Mouse (Mus musculus): Measurements from ENCODE around the gene Soga1.

Soga1 gene

GRCm38 (mm10) chr2:157078793-157079700 lies at the start of gene Soga1:
TSS of gene Soga1 (minus strand) at chr2:157079254.
- DNase-seq (ENCODE audit: low spot score in 2 of 2) = peak; percentile 90

- DNase-seq (ENCODE audit: low spot score in 2 of 2) = peak in 1 of 2 experiments; percentile 49
Observed at GRCm38 (mm10) chr2:157128072-157128471, 49.0 kb upstream of the Soga1 start.

- DNase-seq (ENCODE audit: low spot score in 2 of 2) = no peak
Observed at GRCm38 (mm10) chr2:157127370-157127769, 48.3 kb upstream of the Soga1 start.

GRCm38 (mm10) chr2:157125246-157125645 lies 46.2 kb upstream of the Soga1 start:
- DNase-seq (ENCODE audit: low spot score in 2 of 2) = no peak

DNA sequence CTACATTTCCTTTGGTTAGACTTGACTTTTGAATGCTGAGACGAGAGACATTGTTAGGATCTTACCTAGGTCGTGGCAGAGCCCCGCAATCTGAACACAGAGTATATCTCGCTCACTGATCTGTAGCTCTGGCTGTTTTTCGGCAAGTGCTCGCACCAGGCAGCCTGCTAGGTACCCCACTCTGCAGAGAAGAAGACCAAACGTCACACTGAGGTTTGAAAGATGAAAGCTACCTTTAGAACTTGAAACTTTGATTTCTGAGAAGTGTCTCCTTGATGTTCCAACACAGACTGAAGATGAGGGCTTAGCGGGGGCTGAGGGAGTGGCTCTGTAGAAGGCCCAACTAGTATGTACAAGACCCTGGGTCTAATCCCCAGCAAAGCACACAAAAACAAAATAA lies 42.7 kb upstream of the Soga1 start:
- no peak for DNase-seq (ENCODE audit: low spot score in 2 of 2)

DNA sequence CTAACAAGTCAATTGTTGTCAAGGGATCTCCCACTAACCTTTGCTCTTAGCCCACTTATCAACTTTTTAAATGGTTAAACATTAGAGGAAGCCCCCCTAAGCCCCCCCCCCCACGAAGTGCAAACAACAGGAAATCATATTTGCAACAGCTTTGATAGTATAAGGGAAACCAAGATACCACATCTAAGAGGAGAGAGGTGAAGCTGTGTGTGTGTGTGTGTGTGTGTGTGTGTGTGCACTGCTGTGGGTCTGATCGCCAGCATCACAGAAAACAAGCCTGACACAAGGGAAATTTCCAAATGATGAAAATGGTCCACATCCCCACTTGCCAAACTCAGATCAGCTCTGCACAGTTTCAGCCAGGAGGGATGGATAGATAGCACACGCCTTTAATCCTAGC lies 40.0 kb upstream of the Soga1 start:
- DNase-seq (ENCODE audit: low spot score in 2 of 2) = no peak

DNA sequence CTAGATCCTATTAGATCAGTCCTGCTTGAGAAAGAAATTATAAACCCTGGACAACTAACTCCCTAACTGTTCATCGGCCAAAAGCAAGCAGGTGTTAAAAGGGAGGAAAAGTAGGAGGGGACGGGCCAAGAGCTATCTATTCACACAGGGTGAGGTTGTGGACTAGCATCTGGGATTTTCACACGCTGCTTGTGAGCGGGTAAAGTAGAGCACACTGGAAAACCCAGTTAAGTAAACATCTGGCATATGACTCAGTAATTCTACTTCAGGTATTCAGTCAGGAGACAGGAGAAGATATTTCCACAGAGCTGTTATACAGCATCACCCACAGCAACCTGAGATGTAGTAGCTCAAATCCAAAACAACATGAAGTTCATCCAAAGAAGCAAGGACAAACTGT lies 39.5 kb upstream of the Soga1 start:
- DNase-seq (ENCODE audit: low spot score in 2 of 2) = no peak

- DNase-seq (ENCODE audit: low spot score in 2 of 2) = no peak
Observed at GRCm38 (mm10) chr2:157116964-157117363, 37.9 kb upstream of the Soga1 start.

GRCm38 (mm10) chr2:157108236-157108635 lies 29.2 kb upstream of the Soga1 start:
- DNase-seq (ENCODE audit: low spot score in 2 of 2) = no peak

GRCm38 (mm10) chr2:157104454-157104853 lies 25.4 kb upstream of the Soga1 start:
- no peak for DNase-seq (ENCODE audit: low spot score in 2 of 2)

DNA sequence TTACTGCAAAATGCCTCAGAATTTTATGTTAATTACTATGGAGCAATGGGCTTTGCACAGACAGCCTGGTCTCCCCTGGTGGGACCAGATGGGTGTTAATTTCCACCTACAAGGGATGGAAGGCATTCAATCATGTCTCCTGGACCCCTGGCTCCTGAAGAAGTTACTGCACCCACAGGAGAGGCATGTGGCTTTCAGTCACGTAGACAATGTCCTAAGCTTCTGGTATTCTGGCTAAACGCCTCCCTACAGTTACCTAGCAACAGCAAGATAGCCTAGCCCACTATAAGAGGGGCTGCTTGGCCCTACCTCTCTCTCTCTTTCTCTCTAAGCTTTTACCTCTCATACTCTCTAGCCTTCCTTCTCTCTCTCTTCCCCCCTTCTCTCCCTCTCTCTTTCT lies 23.2 kb upstream of the Soga1 start:
- DNase-seq (ENCODE audit: low spot score in 2 of 2) = no peak

GRCm38 (mm10) chr2:157101650-157102049 lies 22.6 kb upstream of the Soga1 start:
- DNase-seq (ENCODE audit: low spot score in 2 of 2) = peak in 1 of 2 experiments; percentile 47

DNA sequence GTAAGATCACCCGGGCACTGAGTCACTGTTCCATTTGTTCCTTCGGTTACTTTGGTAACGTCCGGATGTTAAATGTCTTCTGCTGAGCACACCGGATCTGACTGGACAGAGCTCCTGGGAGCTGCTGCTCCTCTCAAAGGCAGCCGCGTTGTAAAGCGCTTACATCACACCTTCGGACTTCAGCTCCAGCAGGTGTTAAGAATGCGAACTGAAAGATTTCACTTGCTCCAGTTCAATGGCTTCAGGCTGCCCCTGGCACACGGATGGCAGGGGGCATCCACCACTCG lies 21.2 kb upstream of the Soga1 start:
- no peak for DNase-seq (ENCODE audit: low spot score in 2 of 2)

- no peak for DNase-seq (ENCODE audit: low spot score in 2 of 2)
Observed at GRCm38 (mm10) chr2:157099532-157100318, 20.7 kb upstream of the Soga1 start.

GRCm38 (mm10) chr2:157095005-157095755 lies 16.1 kb upstream of the Soga1 start:
- peak; percentile 72 to 85 for DNase-seq (ENCODE audit: low spot score in 2 of 2)

- DNase-seq (ENCODE audit: low spot score in 2 of 2) = peak; percentile 81 to 83
Observed at GRCm38 (mm10) chr2:157092024-157092423, 13.0 kb upstream of the Soga1 start.

GRCm38 (mm10) chr2:157087536-157088317 lies 8.7 kb upstream of the Soga1 start:
- peak; percentile 66 to 81 for DNase-seq (ENCODE audit: low spot score in 2 of 2)

DNA sequence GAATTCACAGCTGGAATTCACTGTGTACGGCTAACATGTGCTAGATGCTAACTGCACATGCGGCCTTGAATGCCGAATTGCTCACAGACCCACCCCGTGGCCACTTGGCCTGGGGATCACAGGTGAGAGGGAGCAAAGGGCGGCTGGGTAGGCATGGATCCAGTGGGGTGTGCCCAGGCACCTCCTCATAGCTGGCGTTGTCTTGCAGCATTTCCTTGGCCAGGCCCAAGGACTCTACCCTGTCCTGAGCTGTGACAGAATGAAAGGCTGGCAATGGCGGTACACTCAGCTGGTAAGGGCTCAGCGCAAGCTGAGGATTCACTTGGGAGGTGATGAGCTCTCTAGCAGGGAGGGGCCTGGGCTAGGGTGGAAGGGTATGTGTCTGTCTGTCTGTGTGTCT lies 7.7 kb upstream of the Soga1 start, which contains the start of gene Tldc2:
TSS of gene Tldc2 (plus strand) at position 260 of the 400 bp plus-strand sequence.
- DNase-seq (ENCODE audit: low spot score in 2 of 2) = peak in 1 of 2 experiments; percentile 18

DNA sequence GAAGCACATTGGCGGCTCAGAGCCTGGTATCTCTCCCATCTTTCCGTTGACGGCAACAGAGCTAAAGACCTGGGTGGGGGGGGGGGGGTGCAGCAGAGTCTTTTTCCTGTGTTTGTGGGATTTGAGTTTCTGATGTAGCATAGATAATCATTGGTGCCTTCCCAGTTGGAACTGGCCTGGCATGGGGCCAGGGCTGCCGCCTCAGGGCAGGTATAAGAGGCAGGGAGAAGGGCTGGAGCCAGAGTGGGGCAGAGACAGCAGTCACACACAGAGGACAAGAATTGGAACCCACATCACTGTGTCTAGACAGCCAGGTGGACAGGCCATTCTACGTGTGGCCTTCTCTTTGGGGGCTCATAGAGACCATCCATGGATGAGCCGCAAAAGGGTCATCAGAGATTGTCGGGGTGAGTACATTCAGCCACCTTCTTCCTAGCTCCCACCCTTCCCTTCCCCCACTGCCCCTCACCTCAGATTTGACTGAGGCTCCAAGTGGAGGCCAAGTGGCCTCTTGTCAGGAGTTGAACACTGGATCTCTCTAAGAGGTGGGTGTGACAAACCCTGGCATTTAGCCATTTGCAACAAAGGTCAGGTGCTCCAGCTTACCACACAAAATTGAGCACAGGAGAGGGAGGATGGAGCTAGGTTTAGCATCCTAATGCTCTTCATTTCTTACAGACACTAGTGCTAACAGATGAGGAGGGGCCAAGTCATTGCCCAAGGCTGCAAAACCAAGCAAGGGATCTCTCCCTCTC lies 6.0 kb upstream of the Soga1 start:
- DNase-seq (ENCODE audit: low spot score in 2 of 2) = peak in 1 of 2 experiments; percentile 23

GRCm38 (mm10) chr2:157081960-157082359 lies 2.9 kb upstream of the Soga1 start:
- DNase-seq (ENCODE audit: low spot score in 2 of 2) = no peak

GRCm38 (mm10) chr2:157081331-157081730 lies 2.3 kb upstream of the Soga1 start:
- DNase-seq (ENCODE audit: low spot score in 2 of 2) = no peak
